Mouse (Mus musculus) R1 (cell line): Measurements from ENCODE around the gene Zfp9.
A peak's percentile ranks its signal among the peaks of the same experiment; 100 is the strongest.

Experiments used
- DNase-seq: peaks from one replicate; pipeline ENCODE4 v3.0.0-alpha.2; 2018; ENCODE audit warnings: low read depth, low spot score

Zfp9 gene

DNA sequence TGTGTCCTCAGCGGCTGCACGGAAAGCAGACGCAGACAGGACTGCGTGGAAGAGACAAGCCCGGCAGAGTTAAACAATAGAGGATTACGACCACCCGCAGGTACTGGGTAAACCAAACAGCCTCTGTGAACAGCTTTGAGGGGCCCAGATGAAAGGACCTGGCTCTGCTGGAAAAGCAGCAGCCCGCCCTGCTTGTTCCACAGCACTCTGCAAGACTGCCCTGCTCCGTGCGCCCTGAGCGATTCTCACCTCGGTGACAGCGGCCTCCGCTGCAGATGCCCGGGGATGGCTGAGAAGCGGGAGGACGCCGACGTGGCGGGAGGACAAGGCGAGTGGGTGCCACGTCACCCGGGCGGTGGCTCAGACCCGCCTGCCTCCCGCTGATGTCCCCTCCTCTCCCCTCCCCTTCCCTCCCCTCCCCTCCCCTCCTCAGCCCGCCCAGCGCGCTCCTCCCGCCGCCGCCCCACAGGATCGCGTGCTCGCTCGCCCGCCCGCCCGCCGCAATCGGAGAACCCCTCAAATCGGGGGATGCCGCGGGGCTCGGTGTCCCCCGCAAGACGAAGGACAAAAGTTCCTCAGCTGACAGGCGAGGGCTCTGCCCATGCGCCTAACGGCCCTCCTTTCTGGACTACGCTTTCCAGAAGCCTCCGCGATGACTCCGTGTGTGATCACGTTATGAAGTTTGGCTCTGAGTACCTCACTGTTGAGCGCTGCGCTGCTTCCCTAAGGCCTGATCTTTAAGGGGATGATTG lies at the start of gene Zfp9:
Gene Zfp9 (minus strand): TSS at position 364 of the 752 bp plus-strand sequence.
- DNase-seq = peak; percentile 87

DNA sequence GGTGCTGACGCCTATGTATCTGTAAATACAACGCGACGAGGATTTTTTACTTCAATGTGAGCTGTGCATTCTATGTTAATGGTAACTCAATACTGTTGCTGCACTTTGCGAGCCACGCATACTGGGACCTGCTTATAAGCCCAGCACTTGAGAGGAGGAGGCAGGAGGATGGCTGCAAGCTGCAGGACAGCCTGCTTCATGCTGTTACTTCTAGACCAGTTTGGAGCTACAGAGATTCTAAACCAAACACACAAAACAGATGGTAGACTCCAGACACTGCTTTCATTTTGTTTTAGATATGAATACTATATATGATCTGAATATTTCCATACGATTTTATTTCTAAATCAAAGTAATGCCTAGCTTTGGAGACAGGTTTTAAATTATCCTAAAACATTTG lies 41.5 kb upstream of the Zfp9 start:
- DNase-seq = no peak

DNA sequence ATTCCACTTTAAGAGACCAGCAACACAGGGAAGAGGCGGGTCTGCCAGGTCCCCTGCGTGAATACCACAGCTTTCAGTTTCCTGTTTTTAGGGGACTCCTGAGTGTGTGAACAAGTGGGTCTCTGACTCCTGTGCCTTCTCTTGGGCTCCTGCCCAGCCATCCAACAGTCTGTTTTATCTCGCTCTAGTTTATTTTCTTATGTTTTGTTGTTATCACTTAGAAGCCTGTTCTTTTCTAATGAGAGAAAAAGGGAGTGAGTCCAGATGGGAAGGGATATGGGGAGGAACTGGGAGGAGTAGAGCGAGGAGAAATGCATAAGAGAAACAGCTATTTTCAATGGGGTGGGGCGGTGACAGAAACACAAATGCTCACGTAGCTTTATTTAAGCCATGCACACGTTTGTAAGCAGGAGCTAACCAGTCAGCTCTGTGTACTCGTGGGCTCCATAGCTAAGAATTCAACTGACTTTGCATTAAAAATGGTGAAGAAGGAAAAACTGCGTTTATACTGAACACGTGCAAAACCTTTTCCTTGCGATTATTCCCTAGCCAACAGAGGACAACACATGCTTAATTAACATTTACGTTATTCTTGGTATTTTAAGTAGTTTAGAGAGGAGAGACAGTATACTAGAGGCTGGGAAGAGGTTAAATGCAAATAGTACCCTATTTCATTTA lies 34.4 kb upstream of the Zfp9 start:
- DNase-seq = no peak

DNA sequence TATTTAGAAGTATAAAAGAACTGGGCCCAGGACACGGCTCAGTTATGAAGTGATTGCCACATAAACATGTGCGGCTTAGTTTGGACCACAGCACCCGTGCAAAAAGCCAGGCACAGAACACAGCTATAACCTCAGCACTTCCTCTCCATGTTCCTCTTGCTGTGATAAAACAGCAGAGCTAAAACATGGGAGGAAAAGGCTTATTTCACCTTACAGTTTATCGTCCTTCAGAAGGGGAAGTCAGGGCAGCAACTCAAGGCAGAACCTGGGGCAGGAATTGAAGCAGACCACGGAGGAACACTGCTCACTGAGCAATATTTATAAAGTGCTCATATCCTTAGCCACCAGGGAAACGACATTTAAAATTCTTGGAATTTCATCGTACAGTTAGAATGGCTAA lies 19.9 kb upstream of the Zfp9 start:
- no peak for DNase-seq

DNA sequence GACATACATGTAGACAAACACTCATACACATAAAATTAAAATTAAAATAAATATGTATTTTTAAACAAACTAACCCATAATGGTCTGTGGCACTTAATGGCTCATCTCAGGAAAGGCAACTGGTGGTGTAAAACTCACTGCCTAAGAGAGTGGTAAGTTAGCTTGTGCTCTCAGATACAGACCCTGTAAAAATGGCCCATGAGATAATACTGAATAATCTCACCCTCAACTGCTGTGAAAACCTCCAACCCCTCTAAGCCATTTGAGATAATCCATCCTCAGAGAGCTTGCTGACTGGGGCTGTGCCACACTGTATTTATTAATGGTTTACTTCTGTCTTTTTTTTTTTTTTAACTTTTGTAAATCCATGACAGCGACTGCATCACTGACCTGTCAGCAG lies 3.0 kb upstream of the Zfp9 start:
- no peak for DNase-seq

DNA sequence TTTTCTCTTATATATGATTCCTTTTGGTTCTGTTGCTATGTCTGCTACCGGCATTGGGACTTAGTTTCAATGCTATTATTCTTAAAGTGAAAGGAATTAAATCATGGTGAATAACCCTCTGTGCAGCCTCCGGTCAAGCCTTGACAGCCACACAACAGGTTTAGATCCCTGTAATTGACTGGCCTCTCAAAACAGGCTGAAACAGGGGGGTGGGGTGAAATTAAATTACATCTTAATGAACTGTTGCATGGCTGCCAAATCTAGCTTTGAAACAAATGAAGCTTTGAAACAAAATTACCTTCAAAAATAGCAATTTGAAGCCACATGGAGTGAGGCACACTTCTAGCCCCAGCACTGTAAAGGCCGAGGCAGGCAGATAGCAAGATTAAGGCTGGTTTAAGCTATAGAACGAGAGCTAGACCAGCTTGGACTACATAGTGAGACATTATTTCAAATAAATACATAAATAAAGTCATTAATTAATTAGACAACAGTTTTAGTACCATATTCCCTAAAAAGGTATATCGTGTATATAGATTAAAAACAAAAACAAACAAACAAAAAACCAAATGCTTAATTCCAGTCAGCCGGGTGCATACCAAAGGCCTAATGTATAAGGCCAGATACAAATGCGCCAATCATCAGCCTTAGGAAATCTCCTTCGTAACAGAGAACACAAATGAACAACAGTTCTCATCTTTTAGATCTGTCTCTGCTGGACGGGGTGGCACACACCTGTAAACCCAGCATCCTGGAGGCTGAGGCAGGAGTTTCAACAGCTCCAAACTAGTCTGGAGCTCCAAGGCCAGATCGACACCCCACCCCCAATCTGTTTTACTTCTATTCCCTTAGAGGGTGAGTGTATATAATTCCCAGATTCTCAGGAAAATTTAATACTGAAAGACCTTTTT lies 990 bp downstream of the Zfp9 start:
- DNase-seq = no peak

DNA sequence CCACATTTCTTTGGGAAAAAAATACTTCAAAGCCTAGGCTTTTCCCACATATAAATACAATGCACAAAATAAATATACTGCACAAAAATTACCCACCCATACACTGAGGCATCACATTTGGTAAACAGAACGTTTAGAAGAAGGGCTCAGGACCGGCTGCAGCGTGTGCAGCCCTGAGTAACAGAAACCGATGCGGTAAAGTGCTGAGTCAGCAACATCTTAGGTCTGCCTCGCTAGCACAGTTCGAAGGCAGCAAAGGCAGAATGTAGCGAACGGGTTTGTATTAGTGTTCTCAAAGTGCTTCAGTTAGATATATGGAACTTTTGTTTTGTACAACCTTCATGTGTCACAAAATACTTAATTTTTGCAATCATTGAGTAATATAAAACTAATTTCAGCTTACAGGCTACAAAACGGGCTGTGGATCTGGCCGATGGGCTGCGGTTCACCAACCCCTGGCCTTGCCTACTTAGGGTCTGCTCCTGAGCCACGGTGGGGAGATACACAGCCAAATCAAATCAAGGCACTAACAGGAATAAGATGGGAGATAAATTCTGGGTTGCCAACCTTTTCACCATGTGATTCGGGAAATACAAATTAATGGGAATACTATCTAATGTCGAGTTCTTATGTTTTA lies 16.9 kb downstream of the Zfp9 start:
- no peak for DNase-seq

DNA sequence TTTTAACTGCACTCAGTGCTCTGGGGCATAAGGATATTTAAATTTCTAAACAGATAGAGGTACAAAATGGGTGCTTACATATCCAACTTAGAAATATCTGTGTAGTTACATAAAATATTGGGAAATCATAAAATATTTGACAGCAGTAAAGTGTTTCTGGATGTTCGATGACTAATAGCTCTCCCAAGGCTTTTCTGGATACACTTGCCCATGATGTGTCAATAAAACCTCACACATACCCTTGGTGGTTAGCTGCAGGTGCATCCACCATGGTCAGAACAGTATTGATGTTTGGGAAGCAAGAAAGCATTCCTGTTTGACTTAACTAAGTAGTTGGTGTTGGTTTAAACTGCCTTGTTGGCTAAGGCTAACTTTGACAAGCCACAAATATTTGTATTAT lies 21.4 kb downstream of the Zfp9 start:
- DNase-seq = no peak

DNA sequence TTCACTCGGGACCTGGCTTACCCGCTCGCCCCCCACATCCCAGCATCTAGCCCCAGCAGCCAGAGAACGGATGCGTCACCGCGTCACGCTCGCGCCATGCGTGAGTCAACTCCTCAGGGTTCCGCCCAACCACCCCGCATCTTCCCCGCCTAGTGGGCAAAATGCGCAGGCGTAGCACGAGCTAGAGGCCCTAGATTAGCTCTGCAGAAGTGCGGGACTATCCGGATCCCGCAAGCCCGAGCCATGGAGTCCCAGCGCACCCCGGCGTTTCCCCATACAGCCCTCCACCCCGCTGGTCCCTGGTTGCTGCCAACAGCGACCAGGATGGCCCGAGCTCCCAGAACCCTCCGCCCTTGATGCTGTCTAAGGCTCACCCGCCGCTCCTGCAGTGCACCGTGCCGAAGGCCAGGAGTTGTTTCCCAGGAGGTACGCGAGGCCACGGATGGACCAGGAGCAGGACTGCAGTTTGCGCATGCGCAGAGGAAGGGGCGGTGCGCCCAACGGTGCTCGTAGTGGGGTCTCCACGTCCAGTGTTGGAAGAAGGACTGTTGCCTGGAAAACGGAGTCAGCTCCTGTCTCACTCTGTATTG lies 24.0 kb downstream of the Zfp9 start, which contains the start of gene Zfp248:
Gene Zfp248 (minus strand): TSS at position 487 of the 590 bp plus-strand sequence.
- peak; percentile 78 for DNase-seq

DNA sequence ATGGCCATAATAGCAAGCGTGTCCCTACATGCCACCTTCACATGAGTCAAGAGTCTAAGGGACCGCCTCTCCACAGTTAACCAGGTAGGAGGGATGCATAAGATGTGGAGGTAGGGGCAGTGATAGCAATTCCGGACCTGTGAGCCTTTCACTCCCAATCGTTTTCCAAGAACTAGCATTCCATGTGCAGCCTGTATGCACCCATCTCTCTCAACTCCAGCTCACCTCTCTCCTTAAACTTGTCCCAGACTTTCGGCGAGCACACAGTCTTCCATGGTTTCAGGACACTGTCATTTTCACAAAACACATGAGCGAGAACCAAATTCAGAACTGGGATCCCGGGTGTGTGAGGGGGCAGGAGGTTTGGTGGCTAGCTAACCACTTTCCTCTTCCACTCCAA lies 24.7 kb downstream of the Zfp9 start:
- DNase-seq = no peak

DNA sequence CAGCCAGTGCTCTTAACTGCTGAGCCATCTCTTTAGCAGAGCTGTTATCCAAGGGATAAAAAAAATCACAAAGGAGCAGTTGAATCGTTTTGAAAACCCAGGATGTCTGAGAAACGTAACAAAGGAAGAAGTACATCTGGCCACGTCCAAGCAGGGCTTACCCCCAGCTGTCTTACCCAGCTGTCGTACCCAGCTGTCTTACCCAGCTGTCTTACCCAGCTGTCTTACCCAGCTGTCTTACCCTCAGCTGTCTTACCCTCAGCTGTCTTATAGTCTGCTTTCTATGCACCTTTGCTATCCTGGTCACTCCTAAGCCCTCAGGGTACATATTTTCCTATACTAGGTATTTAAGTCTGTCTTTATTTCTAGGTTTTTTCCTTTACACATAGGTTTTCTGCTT lies 47.6 kb downstream of the Zfp9 start:
- DNase-seq = no peak

DNA sequence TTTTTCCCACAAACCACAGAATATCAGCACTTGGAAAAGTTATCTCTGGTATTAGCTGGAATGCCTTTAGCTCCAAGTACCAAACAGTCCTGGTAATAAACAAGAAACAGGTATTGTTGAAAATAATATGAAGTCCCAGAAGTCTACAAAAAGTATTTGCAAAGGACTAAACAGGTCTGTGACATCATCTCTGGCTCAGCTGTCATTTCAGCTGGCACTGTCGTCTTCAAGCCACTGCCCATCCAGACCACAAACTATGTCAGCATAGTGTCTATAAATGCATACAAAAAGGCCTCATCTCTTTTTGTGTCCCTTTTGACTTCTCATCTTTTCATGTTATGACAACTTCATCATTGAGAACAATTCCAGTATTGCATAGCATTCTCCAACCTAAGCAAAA lies 52.5 kb downstream of the Zfp9 start:
- no peak for DNase-seq

DNA sequence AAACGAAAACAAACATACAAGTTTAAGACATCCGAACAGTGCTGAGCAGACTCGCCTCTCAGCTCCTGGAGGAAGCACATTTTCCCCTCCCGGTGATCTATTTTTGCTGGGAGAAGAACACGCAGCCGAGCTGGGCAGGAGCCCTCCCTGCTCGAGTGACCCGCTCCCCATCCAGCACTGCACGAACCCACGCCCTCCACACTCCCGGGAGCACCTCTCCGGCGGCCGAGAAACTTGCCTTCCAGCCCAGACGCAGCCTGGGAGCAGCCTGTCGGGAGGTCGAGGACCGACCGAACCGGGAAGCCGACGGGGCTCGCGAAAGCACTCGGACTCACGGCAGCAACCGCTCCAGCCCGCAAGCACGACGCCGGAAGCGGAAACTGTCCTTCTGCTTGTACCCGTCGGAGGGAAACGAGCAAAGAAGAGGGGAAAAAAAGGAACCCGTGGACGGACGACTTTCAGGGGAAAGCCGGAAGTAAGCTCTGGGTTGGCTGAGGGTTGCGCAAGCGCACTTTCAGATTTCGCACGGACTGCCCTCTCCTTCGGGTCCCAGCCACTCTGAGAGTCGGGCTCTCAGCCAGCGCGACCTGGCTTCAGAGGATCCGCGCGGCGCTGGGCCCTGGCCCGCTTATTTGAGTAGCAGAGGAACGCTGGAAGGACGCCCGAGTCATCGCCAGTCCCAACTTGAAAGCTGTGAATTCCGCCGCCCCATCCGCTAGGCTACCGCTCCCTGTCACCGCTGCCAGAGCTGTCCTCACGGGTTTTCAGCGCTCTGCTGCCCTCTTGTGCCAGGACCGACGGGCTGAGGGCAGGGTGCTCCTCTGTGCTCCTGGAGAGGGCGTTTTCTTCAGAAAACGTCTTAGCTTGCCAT lies 59.8 kb downstream of the Zfp9 start, which contains the start of gene Bms1:
Gene Bms1 (minus strand): TSS at position 425 of the 871 bp plus-strand sequence.
- DNase-seq = peak; percentile 98
